Mouse (Mus musculus): ENCODE results near the gene Ctsz. TPM values are rescaled to one million over a fixed set of nuclear protein-coding genes. Genes with fewer than 3 reads are reported as not detected.
A peak's percentile ranks its signal among the peaks of the same experiment; 100 is the strongest.

The Ctsz gene
- polyA plus RNA-seq, 1 experiment = 188 TPM

- H3ac ChIP-seq (ENCODE audit: control insufficient read depth, insufficient read length, low read depth) = no peak overlapping the region
- no peaks in the 10 kb centered on the region for H3K79me3 ChIP-seq (ENCODE audit: low read depth)
- no peak for TF ChIP-seq MAX (IDR thresholded peaks at IDR 0.05)
- no peak for TF ChIP-seq MYOD1 (IDR thresholded peaks at IDR 0.05; ENCODE audit: control insufficient read depth, insufficient read length, low read depth)
- H3K36me3 ChIP-seq (ENCODE audit: control insufficient read depth, insufficient read depth) = no peaks in the 10 kb centered on the region
- H3K79me2 ChIP-seq (ENCODE audit: control insufficient read depth, insufficient read depth) = no peaks in the 10 kb centered on the region
- no peaks in the 10 kb centered on the region for H3K27me3 ChIP-seq (ENCODE audit: control insufficient read depth, insufficient read depth, insufficient read length)
- no peak overlapping the region for H3K4me3 ChIP-seq (ENCODE audit: insufficient read depth, poor library complexity, severe bottlenecking)
Observed at GRCm38 (mm10) chr2:174453681-174454080, 14.8 kb upstream of the Ctsz start.

- Histone ChIP-seq H3ac (ENCODE audit: control insufficient read depth, insufficient read length, low read depth) (no peak within 1 kb of the TSS), H3K79me3 (ENCODE audit: low read depth) (no peaks in the 10 kb centered on the region), H3K4me3 (ENCODE audit: insufficient read depth, poor library complexity, severe bottlenecking) (no peak within 1 kb of the TSS), H3K79me2 (ENCODE audit: control insufficient read depth, insufficient read depth) (no peaks in the 10 kb centered on the region), H3K36me3 (ENCODE audit: control insufficient read depth, insufficient read depth) (no peaks in the 10 kb centered on the region), H3K27me3 (ENCODE audit: control insufficient read depth, insufficient read depth, insufficient read length) (no peaks in the 10 kb centered on the region)
- TF ChIP-seq CEBPB (IDR thresholded peaks at IDR 0.05; ENCODE audit: low read depth) (no peak), USF1 (IDR thresholded peaks at IDR 0.05; ENCODE audit: low read depth) (no peak), MYOD1 (IDR thresholded peaks at IDR 0.05; ENCODE audit: control insufficient read depth, insufficient read length, low read depth) (no peak), FOSL1 (IDR thresholded peaks at IDR 0.05; ENCODE audit: insufficient read depth, low read length, poor library complexity, severe bottlenecking) (no peak), CTCF (IDR thresholded peaks at IDR 0.05; ENCODE audit: control insufficient read depth, insufficient read depth, insufficient read length) (no peak), MAX (IDR thresholded peaks at IDR 0.05) (no peak), MYOG (IDR thresholded peaks at IDR 0.05; ENCODE audit: control insufficient read depth, extremely low read depth, insufficient read length) (no peak)
Observed at GRCm38 (mm10) chr2:174450353-174450752, 11.5 kb upstream of the Ctsz start, which contains the start of gene Tubb1. Gene Tubb1 (plus strand): TSS chr2:174450695.

- Histone ChIP-seq H3K27me3 (ENCODE audit: control insufficient read depth, insufficient read depth, insufficient read length) (no peaks in the 10 kb centered on the region), H3K79me3 (ENCODE audit: low read depth) (no peaks in the 10 kb centered on the region)
- TF ChIP-seq USF1 (IDR thresholded peaks at IDR 0.05; ENCODE audit: low read depth) (no peak), CTCF (IDR thresholded peaks at IDR 0.05; ENCODE audit: control insufficient read depth, insufficient read depth, insufficient read length) (no peak), MYOD1 (IDR thresholded peaks at IDR 0.05; ENCODE audit: control insufficient read depth, insufficient read length, low read depth) (no peak), MYOG (IDR thresholded peaks at IDR 0.05; ENCODE audit: control insufficient read depth, extremely low read depth, insufficient read length) (no peak), MAX (IDR thresholded peaks at IDR 0.05) (no peak), FOSL1 (IDR thresholded peaks at IDR 0.05; ENCODE audit: insufficient read depth, low read length, poor library complexity, severe bottlenecking) (no peak), CEBPB (IDR thresholded peaks at IDR 0.05; ENCODE audit: low read depth) (no peak)
Observed at GRCm38 (mm10) chr2:174448405-174448804, 9.6 kb upstream of the Ctsz start.

GRCm38 (mm10) chr2:174446905-174447304 lies 8.1 kb upstream of the Ctsz start:
- no peak for TF ChIP-seq MYOD1 (IDR thresholded peaks at IDR 0.05; ENCODE audit: control insufficient read depth, insufficient read length, low read depth)
- TF ChIP-seq MAX (IDR thresholded peaks at IDR 0.05) = no peak
- no peak for TF ChIP-seq FOSL1 (IDR thresholded peaks at IDR 0.05; ENCODE audit: insufficient read depth, low read length, poor library complexity, severe bottlenecking)
- TF ChIP-seq MYOG (IDR thresholded peaks at IDR 0.05; ENCODE audit: control insufficient read depth, extremely low read depth, insufficient read length) = no peak
- TF ChIP-seq CEBPB (IDR thresholded peaks at IDR 0.05; ENCODE audit: low read depth) = no peak
- TF ChIP-seq CTCF (IDR thresholded peaks at IDR 0.05; ENCODE audit: control insufficient read depth, insufficient read depth, insufficient read length) = no peak
- no peak for TF ChIP-seq USF1 (IDR thresholded peaks at IDR 0.05; ENCODE audit: low read depth)
- no peaks in the 10 kb centered on the region for H3K79me3 ChIP-seq (ENCODE audit: low read depth)
- no peak overlapping the region for H3ac ChIP-seq (ENCODE audit: control insufficient read depth, insufficient read length, low read depth)
- H3K27me3 ChIP-seq (ENCODE audit: control insufficient read depth, insufficient read depth, insufficient read length) = no peaks in the 10 kb centered on the region
- no peaks in the 10 kb centered on the region for H3K79me2 ChIP-seq (ENCODE audit: control insufficient read depth, insufficient read depth)
- no peaks in the 10 kb centered on the region for H3K36me3 ChIP-seq (ENCODE audit: control insufficient read depth, insufficient read depth)
- H3K4me3 ChIP-seq (ENCODE audit: insufficient read depth, poor library complexity, severe bottlenecking) = no peak overlapping the region

More at GRCm38 (mm10) chr2:174448405-174448804, 9.6 kb upstream of the Ctsz start:
- no peaks in the 10 kb centered on the region for H3K36me3 ChIP-seq (ENCODE audit: control insufficient read depth, insufficient read depth)
- H3K4me3 ChIP-seq (ENCODE audit: insufficient read depth, poor library complexity, severe bottlenecking) = no peak overlapping the region
- H3ac ChIP-seq (ENCODE audit: control insufficient read depth, insufficient read length, low read depth) = no peak overlapping the region
- H3K79me2 ChIP-seq (ENCODE audit: control insufficient read depth, insufficient read depth) = no peaks in the 10 kb centered on the region

- H3K27me3 ChIP-seq (ENCODE audit: control insufficient read depth, insufficient read depth, insufficient read length) = no peaks in the 10 kb centered on the region
- no peaks in the 10 kb centered on the region for H3K79me3 ChIP-seq (ENCODE audit: low read depth)
- TF ChIP-seq MYOD1 (IDR thresholded peaks at IDR 0.05; ENCODE audit: control insufficient read depth, insufficient read length, low read depth) (no peak), USF1 (IDR thresholded peaks at IDR 0.05; ENCODE audit: low read depth) (no peak)
- no peaks in the 10 kb centered on the region for H3K36me3 ChIP-seq (ENCODE audit: control insufficient read depth, insufficient read depth)
- H3ac ChIP-seq (ENCODE audit: control insufficient read depth, insufficient read length, low read depth) = no peak overlapping the region
- H3K79me2 ChIP-seq (ENCODE audit: control insufficient read depth, insufficient read depth) = no peaks in the 10 kb centered on the region
- H3K4me3 ChIP-seq (ENCODE audit: insufficient read depth, poor library complexity, severe bottlenecking) = no peak overlapping the region
Observed at GRCm38 (mm10) chr2:174446492-174446891, 7.7 kb upstream of the Ctsz start.

- TF ChIP-seq CTCF (IDR thresholded peaks at IDR 0.05; ENCODE audit: control insufficient read depth, insufficient read depth, insufficient read length) (no peak), MYOD1 (IDR thresholded peaks at IDR 0.05; ENCODE audit: control insufficient read depth, insufficient read length, low read depth) (peak; percentile 41), CEBPB (IDR thresholded peaks at IDR 0.05; ENCODE audit: low read depth) (no peak), MYOG (IDR thresholded peaks at IDR 0.05; ENCODE audit: control insufficient read depth, extremely low read depth, insufficient read length) (no peak), FOSL1 (IDR thresholded peaks at IDR 0.05; ENCODE audit: insufficient read depth, low read length, poor library complexity, severe bottlenecking) (peak; percentile 20), MAX (IDR thresholded peaks at IDR 0.05) (no peak), USF1 (IDR thresholded peaks at IDR 0.05; ENCODE audit: low read depth) (no peak)
- H3K36me3 ChIP-seq (ENCODE audit: control insufficient read depth, insufficient read depth) = no peaks in the 10 kb centered on the region
- H3ac ChIP-seq (ENCODE audit: control insufficient read depth, insufficient read length, low read depth) = no peak overlapping the region
- no peaks in the 10 kb centered on the region for H3K79me2 ChIP-seq (ENCODE audit: control insufficient read depth, insufficient read depth)
- H3K79me3 ChIP-seq (ENCODE audit: low read depth) = no peaks in the 10 kb centered on the region
- no peak overlapping the region for H3K4me3 ChIP-seq (ENCODE audit: insufficient read depth, poor library complexity, severe bottlenecking)
- H3K27me3 ChIP-seq (ENCODE audit: control insufficient read depth, insufficient read depth, insufficient read length) = no peaks in the 10 kb centered on the region
Observed at GRCm38 (mm10) chr2:174445018-174445417, 6.2 kb upstream of the Ctsz start.

Measured in C2C12 (cell line).